Mouse (Mus musculus) MEL (cell line): ENCODE results near the gene Naif1. TPM values are rescaled to one million over a fixed set of nuclear protein-coding genes. Genes with fewer than 3 reads are reported as not detected.

ENCODE experiments used
- DNase-seq: peaks from one replicate; pipeline ENCODE4 v3.0.0; 2011; ENCODE audit warnings: low read depth, low spot score
- H3K27ac ChIP-seq: 2 replicates; pipeline ENCODE4 v1.5.1; 2012; ENCODE audit warnings: low read depth, mild to moderate bottlenecking, control low read depth, low read length, moderate library complexity; ENCODE audit not compliant: control insufficient read depth
- H3K27me3 ChIP-seq, 2 experiments: fragments of 150-350 bp in 1 of 2; sonication (generic) in 1 of 2; 2 replicates each; pipeline ENCODE4 v1.6.1; 2012; ENCODE audit warnings: low read length in 2 of 2, mild to moderate bottlenecking in 2 of 2, improper control_type of control experiment in 1 of 2, moderate library complexity in 1 of 2; ENCODE audit not compliant: insufficient read depth in 2 of 2, control insufficient read depth in 1 of 2
- H3K36me3 ChIP-seq, 2 experiments: 2 replicates each; pipeline ENCODE4 v1.6.1; 2012 to 2014; ENCODE audit warnings: low read length in 2 of 2, improper control_type of control experiment in 1 of 2, inconsistent platforms in 1 of 2, mild to moderate bottlenecking in 1 of 2; ENCODE audit not compliant: insufficient read depth in 2 of 2, control insufficient read depth in 1 of 2
- H3K4me1 ChIP-seq, 2 experiments: fragments of 150-350 bp in 1 of 2; sonication (generic) in 1 of 2; 2 replicates each; pipeline ENCODE4 v1.6.1; 2012; ENCODE audit warnings: low read length in 2 of 2, improper control_type of control experiment in 1 of 2, mild to moderate bottlenecking in 1 of 2; ENCODE audit not compliant: insufficient read depth in 2 of 2, control insufficient read depth in 1 of 2
- H3K4me3 ChIP-seq, 2 experiments: fragments of 150-350 bp in 1 of 2; sonication (generic) in 1 of 2; 2 replicates each; pipeline ENCODE4 v1.5.1; 2012; ENCODE audit warnings: low read depth in 2 of 2, low read length in 2 of 2, mild to moderate bottlenecking in 2 of 2, moderate library complexity in 2 of 2, control low read depth in 1 of 2, improper control_type of control experiment in 1 of 2; ENCODE audit not compliant: control insufficient read depth in 1 of 2, insufficient read depth in 1 of 2
- H3K79me2 ChIP-seq: 2 replicates; pipeline ENCODE4 v1.6.1; 2012; ENCODE audit warnings: mild to moderate bottlenecking, low read length, moderate library complexity; ENCODE audit not compliant: control insufficient read depth, poor library complexity, insufficient read depth
- H3K9ac ChIP-seq: 2 replicates; pipeline ENCODE4 v1.6.1; 2012; ENCODE audit warnings: low read depth, mild to moderate bottlenecking, control low read depth, low read length, moderate library complexity; ENCODE audit not compliant: control insufficient read depth, poor library complexity, severe bottlenecking
- H3K9me3 ChIP-seq: fragments of 150-350 bp; sonication (generic); replicated peaks from 2 replicates; pipeline ENCODE4 v1.6.1; 2012; ENCODE audit warnings: mild to moderate bottlenecking, low read length, improper control_type of control experiment, moderate library complexity; ENCODE audit not compliant: insufficient read depth
- ETS1 ChIP-seq: IDR thresholded peaks from 2 replicates; pipeline ENCODE4 v1.6.1; 2012; ENCODE audit warnings: low read depth, mild to moderate bottlenecking, inconsistent platforms, low read length, improper control_type of control experiment, moderate library complexity
- MAFK ChIP-seq: IDR thresholded peaks from 2 replicates; pipeline ENCODE4 v1.6.1; 2011; ENCODE audit warnings: low read depth, mild to moderate bottlenecking, low read length, improper control_type of control experiment, borderline replicate concordance
- MEF2A ChIP-seq: IDR thresholded peaks from 2 replicates; pipeline ENCODE4 v1.6.1; 2014; ENCODE audit warnings: low read depth, mild to moderate bottlenecking, inconsistent platforms, low read length, improper control_type of control experiment; ENCODE audit not compliant: poor library complexity, insufficient replicate concordance, severe bottlenecking; ENCODE audit errors: extremely low read depth
- MYC ChIP-seq: IDR thresholded peaks from 2 replicates; pipeline ENCODE4 v1.6.1; 2011; ENCODE audit warnings: low read depth, mild to moderate bottlenecking, low read length, improper control_type of control experiment, moderate library complexity
- NELFE ChIP-seq: IDR thresholded peaks from 2 replicates; pipeline ENCODE4 v1.6.1; 2011; ENCODE audit warnings: low read depth, low read length, improper control_type of control experiment
- NRF1 ChIP-seq: IDR thresholded peaks from 2 replicates; pipeline ENCODE4 v1.6.1; 2014; ENCODE audit warnings: low read depth, mild to moderate bottlenecking, inconsistent platforms, low read length, improper control_type of control experiment, moderate library complexity; ENCODE audit not compliant: poor library complexity, insufficient read depth, severe bottlenecking
- POLR2AphosphoS5 ChIP-seq: IDR thresholded peaks from 2 replicates; pipeline ENCODE4 v1.6.1; 2012; ENCODE audit warnings: low read depth, borderline replicate concordance, mild to moderate bottlenecking, inconsistent platforms, low read length, moderate library complexity, mixed read lengths
- RCOR1 ChIP-seq: IDR thresholded peaks from 2 replicates; pipeline ENCODE4 v1.6.1; 2012; ENCODE audit warnings: low read depth, mild to moderate bottlenecking, inconsistent platforms, low read length, improper control_type of control experiment
- SIN3A ChIP-seq: IDR thresholded peaks from 2 replicates; pipeline ENCODE4 v1.6.1; 2012; ENCODE audit warnings: low read length, improper control_type of control experiment, inconsistent platforms
- TAL1 ChIP-seq: IDR thresholded peaks from 2 replicates; pipeline ENCODE4 v1.6.1; 2012; ENCODE audit warnings: mild to moderate bottlenecking, inconsistent platforms, low read length, moderate library complexity, mixed read lengths
- TBP ChIP-seq: IDR thresholded peaks from 2 replicates; pipeline ENCODE4 v1.8.0; 2011; ENCODE audit warnings: low read depth, low read length, improper control_type of control experiment
- TCF12 ChIP-seq: IDR thresholded peaks from 2 replicates; pipeline ENCODE4 v1.6.1; 2014; ENCODE audit warnings: low read depth, mild to moderate bottlenecking, inconsistent platforms, low read length, improper control_type of control experiment, moderate library complexity
- USF2 ChIP-seq, 2 experiments: IDR thresholded peaks; 2 replicates each; pipeline ENCODE4 v1.6.1; 2011 to 2012; ENCODE audit warnings: improper control_type of control experiment in 2 of 2, low read length in 2 of 2, borderline replicate concordance in 1 of 2, inconsistent platforms in 1 of 2, low read depth in 1 of 2, mild to moderate bottlenecking in 1 of 2; ENCODE audit not compliant: insufficient read depth in 1 of 2
- polyA plus RNA-seq, 2 experiments: library from polyadenylated mRNA; stranded (reverse) in 1 of 2; unstranded in 1 of 2; fragments of >175 nt in 1 of 2; fragments of >200 nt in 1 of 2; gene quantifications; 2 replicates each; pipeline versions ENCODE4 v1.2.1 to v1.2.4; 2012; ENCODE audit warnings: low replicate concordance in 2 of 2, low read depth in 1 of 2; ENCODE audit not compliant: insufficient read length in 2 of 2, insufficient read depth in 1 of 2, missing spikeins in 1 of 2
- total RNA-seq: library from RNA; depleted of rRNA; stranded (reverse); fragments of 300-350 nt; gene quantifications from 2 replicates; pipeline ENCODE4 v1.2.3, GENCODE M21; 2012

Gene Naif1
- total and polyA plus RNA-seq, 3 experiments, result 4.9 to 8.5 TPM; not detected in 1

- Histone ChIP-seq H3K79me2 (peaks cover 50% of the 10 kb centered on the region), H3K4me3 (no peak overlapping the region), H3K27ac (no peak overlapping the region), H3K9me3 (no peaks in the 10 kb centered on the region), H3K27me3 (no peaks in the 10 kb centered on the region), H3K4me1 (peaks cover 5 to 11% of the 10 kb centered on the region in 2 experiments; a peak in 3 of 4 replicates), H3K36me3 (peaks cover 4 to 30% of the 10 kb centered on the region in 2 experiments), H3K9ac (no peak overlapping the region)
- TF ChIP-seq NRF1, result no peak
- TF ChIP-seq TCF12, result no peak
- TF ChIP-seq SIN3A, result no peak
- TF ChIP-seq RCOR1, result no peak
- no peak for TF ChIP-seq ETS1
- no peak for DNase-seq
Observed at GRCm38 (mm10) chr2:32447264-32447936, 2.9 kb upstream of the Naif1 start.

GRCm38 (mm10) chr2:32448480-32448879, 1.8 kb upstream of the Naif1 start:
- no peak for TF ChIP-seq TAL1
- TF ChIP-seq USF2 (IDR thresholded peaks at IDR 0.05; ENCODE audit: borderline replicate concordance in 1 of 2, insufficient read depth in 1 of 2, low read depth in 1 of 2, low read length in 2 of 2), result no peak
- TF ChIP-seq POLR2AphosphoS5, result no peak
- TF ChIP-seq MEF2A, result no peak
- no peak for TF ChIP-seq NELFE
- no peak for TF ChIP-seq MYC
- TF ChIP-seq MAFK, result no peak
- TF ChIP-seq TBP, result no peak
- TF ChIP-seq, all 39 proteins: peak for 0
- H3K27me3 ChIP-seq, result no peaks in the 10 kb centered on the region
- H3K36me3 ChIP-seq, result peaks cover 4 to 34% of the 10 kb centered on the region in 2 experiments
- no peak overlapping the region for H3K27ac ChIP-seq
- peaks cover 5 to 12% of the 10 kb centered on the region in 2 experiments for H3K4me1 ChIP-seq
- H3K9ac ChIP-seq, result no peak overlapping the region
- no peak overlapping the region for H3K4me3 ChIP-seq
- no peaks in the 10 kb centered on the region for H3K9me3 ChIP-seq
- no peak for DNase-seq
- H3K79me2 ChIP-seq, result peaks cover 54% of the 10 kb centered on the region
